Mouse (Mus musculus) kidney, postnatal 4 days (tissue): Measurements from ENCODE around the gene Slc25a36.

ENCODE experiments used
- DNase-seq, 2 experiments: peaks; one replicate each; pipeline ENCODE4 v3.0.0; 2021; ENCODE audit warnings: mixed read lengths in 2 of 2

The Slc25a36 gene

DNA sequence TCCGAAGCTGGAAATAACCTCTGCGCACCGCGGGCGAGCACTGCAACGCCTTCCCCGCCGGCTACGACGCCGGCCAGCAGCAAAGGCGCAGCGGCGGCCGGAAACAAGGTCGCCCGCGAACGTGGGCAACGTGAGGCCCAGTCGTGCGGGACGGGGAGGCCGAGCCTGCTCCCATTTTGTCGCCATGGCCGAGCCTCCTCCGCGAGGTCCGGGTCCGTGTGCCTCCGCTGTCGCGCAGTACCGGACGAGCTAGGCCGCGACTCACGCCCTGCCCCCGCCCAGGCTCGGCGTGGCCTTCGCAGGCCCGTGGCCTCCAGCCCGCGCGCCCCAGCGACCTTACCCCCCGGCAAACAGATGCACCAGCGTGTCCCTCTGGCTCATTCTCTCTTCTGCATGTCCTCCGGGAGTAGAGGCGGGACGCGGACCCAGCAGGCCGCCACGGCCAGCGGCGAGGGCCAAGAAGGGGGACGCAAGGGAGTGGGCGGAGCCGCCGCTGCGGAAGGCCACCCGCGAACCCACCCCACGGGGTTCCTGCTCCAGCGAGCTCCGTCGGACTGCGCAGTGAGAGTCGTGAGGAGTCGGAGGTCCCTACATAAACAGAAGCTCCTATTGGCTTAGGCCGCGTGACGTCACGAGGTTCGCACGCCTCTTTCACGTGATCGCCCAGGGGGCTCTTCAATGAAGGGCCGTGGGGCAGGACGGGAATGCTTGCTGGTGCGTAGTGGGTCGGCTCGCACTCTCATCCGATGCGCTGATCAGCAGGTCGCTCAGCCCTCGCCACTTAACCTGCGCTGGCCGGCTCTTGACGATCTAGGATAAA is at the start of gene Slc25a36:
Gene Slc25a36 (minus strand): TSS at position 587 of the 820 bp plus-strand sequence.
- peak; percentile 98 for DNase-seq

GRCm38 (mm10) chr9:97158412-97158811 is 47.5 kb upstream of the Slc25a36 start:
- DNase-seq = no peak

DNA sequence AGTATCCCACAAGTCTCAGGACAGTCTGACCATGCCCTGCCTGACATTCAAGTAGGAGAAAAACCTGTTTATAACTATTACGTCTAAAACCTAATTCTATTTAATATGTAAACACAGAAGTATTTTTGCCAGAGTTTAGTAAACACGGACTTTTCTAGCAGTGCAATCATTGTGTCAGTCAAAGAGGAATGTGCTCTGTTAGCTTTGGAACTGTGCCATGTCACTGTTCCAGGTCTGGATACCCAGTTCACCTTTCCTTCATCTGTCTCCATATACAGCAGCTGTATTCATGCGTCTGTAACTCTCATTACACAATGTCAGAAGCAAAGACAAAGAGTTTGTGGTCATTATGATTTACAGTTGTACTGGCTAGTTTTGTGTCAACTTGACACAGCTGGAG is 45.0 kb upstream of the Slc25a36 start:
- DNase-seq = peak in 1 of 2 experiments; percentile 24

- no peak for DNase-seq
Observed at GRCm38 (mm10) chr9:97154956-97155355, 44.0 kb upstream of the Slc25a36 start.

DNA sequence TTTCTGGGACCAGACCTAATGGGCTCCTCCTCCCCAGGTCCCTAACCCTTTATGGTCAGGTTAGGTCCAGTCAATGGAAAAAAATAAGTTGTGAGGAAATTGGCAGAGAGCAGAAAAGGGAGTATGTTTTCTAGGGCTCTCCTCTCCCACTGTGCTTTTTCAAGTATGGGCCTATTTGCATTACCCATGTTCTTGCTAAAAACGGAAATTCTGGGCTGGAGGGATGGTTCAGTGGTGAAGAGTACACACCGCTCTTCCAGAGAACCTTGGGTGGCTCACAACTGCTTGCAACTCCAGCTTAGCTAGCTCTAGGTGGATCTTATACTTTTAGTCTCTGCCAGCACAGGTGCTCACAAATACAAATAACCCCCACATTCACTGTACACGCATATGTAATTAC is 42.0 kb upstream of the Slc25a36 start:
- DNase-seq = no peak

- no peak for DNase-seq
Observed at GRCm38 (mm10) chr9:97147270-97147669, 36.3 kb upstream of the Slc25a36 start.

GRCm38 (mm10) chr9:97145351-97145750 is 34.4 kb upstream of the Slc25a36 start:
- DNase-seq = no peak

DNA sequence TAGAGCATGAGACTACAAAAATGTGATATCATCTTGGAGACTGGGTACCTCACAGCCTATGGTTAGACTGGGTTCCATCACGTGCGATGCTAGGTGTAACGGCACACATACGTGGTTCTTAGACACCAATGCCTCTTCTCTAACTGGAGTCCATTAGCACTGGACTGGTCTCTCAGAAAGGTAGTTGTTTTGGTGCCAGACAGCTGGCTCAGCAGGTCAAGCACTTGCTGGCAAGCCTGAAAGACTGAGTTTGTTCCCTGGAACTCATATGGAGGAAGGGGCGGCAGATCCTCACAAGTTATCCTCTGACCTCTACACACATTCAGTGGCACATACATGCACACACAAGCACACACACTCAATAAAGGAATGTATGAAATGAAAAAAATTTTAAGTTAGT is 32.5 kb upstream of the Slc25a36 start:
- DNase-seq = no peak

DNA sequence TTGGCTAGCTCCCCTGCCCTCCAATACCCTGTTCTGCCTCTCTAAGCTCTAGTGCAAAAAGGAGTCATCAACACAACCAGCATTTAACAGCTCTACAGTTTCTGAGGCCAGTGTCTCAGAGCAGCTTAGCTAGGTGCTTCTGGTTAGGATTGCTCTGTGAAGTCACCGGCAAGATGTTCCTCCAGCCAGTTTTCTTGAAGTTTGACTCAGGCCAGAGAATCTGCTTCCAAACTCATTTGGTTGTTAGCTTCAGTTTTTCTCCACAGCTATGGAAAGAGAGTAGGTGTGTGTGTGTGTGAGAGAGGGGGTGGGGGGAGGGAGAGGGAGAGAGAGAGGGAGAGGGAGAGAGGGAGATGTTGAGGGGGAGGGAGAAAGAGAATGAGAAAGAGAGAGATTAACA is 31.6 kb upstream of the Slc25a36 start:
- no peak for DNase-seq

- DNase-seq = no peak
Observed at GRCm38 (mm10) chr9:97141723-97142122, 30.8 kb upstream of the Slc25a36 start.

DNA sequence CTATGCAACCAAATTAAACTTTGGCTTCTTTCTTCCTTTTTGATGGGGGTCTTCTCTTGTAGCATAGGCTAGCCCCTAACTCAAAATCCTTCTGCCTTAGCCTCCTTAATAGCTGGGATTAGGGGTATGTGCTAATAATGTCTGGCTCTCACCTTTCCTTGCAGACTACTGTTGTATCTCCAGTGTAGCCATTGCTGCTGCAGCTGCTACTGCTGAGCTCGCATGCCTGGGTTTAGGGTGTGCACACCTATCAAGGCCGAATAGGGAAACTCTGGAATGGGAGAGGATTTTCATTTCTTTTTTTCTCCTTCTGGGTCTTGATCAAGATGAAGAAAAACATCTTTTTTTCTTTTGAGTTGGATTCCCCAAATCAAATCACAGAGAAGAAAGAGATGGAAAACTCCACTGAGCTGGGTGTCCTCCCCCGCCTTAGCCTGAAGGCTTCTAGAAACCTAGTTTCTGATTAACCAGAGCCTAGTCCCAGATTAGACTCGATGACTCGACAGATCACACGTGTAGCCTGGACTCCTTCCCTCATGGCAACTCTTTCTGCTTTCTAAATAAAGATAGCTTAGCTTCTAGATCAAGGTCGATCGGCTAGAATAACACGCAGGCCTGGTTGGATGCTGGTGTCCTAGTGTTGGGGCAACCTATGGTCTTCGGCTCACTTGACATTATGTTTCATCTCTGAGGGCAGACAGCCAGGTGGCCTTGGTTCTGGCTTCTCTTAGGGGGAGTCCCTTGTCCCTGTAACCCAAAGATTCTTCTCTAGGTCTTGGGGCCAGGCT is 29.4 kb upstream of the Slc25a36 start:
- peak in 1 of 2 experiments; percentile 27 for DNase-seq

- no peak for DNase-seq
Observed at GRCm38 (mm10) chr9:97137678-97138077, 26.7 kb upstream of the Slc25a36 start.

DNA sequence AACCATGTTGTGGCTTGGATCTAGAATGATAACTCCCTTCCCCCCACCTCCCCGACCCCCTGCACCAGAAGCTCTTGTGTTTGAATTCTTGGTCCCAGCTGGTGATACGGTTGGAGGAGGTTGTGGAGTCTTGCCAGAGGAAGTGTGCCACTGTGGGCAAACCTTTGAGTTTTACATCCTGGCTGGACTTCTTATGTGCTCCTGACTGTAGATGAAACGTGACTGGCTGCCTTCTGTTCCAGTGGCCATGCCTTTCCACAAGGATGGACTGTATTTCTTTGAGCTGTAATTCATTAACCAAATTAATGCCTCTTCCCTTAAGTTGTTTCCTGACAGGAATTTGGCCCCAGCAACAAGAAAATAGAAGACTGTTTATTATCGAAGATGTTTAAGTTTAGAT is 26.2 kb upstream of the Slc25a36 start:
- peak; percentile 12 to 22 for DNase-seq

DNA sequence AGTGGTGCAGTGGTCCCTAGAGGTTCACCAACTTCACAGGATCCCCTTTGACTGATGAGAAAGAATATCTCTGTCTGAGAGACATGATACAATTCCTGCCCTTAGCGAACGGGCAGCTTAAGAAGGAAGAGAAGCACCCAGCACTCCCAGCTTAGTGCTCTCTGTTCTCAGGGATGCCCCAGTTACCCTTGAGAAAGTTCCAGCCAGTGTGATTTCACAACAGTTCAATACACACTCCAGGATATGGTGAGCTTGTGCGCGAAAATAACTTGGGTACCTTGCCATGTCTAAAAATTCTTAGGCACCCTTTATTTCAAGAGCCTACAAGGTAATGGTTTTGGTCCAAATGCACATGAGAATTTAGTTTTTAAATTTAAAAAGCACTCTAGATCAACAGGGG is 24.9 kb upstream of the Slc25a36 start:
- DNase-seq = no peak

GRCm38 (mm10) chr9:97133178-97133577 is 22.2 kb upstream of the Slc25a36 start:
- peak; percentile 65 to 77 for DNase-seq

- no peak for DNase-seq
Observed at GRCm38 (mm10) chr9:97130001-97130400, 19.0 kb upstream of the Slc25a36 start.

DNA sequence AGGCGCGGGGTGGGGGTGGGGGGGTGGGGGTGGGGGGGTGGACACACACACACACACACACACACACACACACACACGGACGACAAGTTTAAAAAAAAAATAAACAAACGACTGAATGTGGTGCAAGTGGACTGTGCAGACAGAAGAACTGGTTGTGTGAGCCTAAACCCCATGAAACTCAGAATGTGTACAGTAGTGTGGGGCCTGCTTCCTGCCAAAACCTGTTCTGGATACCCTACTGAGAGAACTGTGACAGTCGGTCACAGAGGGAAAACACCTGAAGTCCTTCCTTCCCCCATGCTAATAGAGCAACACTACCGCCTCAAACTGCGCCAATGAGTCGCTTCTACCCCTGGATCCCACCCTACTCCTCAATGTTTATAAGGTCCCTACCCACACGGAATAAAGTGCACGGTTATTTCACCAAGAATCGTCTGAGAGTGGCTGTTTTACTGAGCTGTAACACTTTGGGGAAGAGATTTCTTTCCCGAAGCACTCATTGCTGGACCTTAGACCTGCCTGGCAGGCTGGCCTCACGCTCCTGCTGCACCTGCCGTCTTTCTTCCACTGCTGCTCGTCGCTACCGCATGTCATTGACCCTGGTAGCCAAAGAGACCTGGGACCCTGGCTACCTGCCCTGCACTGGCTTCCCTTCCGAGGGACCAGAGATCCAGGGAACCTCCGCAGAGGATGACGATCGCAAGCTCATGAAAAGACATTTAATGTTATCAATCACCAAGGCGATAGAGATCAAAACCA is 13.2 kb upstream of the Slc25a36 start:
- DNase-seq = no peak

GRCm38 (mm10) chr9:97121432-97121831 is 10.5 kb upstream of the Slc25a36 start:
- no peak for DNase-seq

DNA sequence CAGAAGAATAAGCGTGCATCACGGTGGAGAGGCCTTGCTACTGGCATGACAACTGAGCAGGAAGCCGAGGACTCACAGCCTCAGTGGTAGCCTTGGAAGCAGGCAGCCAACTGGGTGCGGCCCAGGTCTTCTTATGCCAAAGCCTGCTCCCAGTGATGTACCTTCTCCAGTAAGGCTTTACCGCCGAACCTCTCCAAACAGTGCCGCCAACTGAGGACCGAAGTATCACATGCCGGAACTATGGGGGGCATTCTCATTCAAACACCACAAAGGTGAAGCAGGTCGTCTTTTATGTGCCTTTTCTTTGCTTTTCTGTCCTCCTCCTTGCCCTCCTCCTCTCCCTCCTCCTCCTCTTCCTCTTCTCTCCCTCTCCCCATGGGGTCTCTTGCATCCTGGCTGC is 3.3 kb upstream of the Slc25a36 start:
- DNase-seq = no peak

DNA sequence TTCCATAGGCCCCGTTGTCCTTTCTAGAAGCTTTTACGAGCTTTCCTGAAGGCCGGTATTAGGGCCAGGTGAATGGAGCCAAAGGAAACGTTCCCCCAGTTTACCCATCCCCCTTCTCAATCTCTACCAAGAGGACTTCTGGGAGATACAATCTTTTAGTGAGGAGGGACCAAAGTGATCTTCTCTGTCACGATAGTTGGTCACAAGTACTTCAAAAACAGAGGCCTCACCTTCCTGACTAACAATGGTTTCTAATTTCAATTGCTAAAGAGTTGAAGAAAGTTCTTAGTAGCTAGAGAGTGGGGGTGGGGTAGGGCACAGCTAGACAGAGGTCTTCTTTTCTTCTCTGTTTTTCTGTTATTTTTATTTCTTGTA is 2.6 kb upstream of the Slc25a36 start:
- DNase-seq = no peak

DNA sequence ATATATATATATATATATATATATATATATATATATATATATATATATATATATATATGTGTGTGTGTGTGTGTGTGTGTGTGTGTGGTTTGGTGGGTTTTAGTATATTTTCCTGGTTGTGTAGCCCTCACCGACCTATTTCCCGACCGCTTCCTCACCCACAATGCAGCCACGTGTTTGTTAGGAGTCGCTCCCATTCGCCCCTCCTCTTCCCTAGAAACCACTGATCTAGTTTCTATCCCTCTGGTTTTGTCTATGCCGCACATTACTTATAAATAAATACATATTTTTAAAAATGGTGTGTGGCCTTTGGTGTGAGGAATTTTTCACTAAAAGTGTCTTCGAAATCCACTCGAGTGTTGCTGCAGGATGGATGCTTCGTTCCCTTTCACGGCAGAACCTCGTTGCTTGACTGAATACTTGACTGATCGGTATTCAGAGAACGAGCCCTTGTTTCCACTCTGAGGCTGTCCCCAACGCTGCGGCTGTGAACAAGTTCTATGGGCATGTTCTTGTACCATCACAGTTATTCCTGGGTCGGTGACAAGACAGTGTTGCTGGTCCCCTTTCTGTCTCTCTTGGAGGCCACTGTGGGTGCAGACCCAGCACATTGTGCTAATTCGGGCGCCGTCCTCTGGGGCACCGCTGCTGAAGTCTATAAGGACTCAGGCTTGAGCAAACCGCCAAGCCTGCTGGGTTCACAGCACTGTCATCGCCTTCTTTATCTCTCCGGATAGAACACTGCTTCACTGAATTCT is 2.0 kb upstream of the Slc25a36 start:
- DNase-seq = no peak

DNA sequence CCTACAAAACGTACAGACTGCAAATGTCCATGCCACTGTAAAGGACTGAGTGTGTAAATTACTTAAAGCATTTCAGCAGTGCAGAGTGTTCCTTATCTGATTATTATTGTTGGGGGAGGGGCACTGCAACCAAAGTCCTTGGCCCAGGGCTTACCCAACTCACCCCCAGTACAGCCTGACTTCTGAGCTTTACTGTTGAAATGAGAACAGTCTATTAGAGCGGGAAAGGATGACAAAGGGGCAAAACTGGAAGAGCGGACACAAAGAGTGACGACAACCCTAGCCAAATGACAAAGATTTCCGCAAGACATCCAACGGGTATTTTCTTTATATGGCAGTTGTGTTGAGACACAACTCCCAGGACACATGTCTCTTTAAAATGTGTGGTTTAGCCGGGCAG is 1.3 kb upstream of the Slc25a36 start:
- DNase-seq = no peak

DNA sequence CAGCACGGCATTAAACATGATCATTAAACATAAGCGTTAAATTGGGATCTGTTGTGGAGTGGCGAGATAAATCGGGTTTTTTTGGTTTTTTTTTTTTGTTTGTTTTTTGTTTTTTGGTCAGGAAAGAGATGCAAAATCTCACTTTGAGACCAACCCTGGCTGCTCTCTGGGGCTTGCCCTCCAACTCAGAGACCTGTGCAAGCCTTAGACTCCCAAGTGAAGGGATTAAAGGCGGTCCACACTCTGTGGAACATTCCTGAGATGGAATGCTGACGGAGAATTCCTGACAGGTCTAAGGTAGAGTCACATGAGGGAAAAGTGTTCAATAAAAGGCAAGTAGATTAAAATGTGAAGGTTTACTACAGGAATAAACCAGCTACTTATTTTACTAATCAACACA is 549 bp upstream of the Slc25a36 start:
- DNase-seq = peak in 1 of 2 experiments; percentile 18
